Mouse (Mus musculus): ENCODE results near the gene Dhx30. TPM values are rescaled to one million over a fixed set of nuclear protein-coding genes. Genes with fewer than 3 reads are reported as not detected.
A peak's percentile ranks its signal among the peaks of the same experiment; 100 is the strongest.
"Not testable (repeated sequence)": the region's sequence is repeated elsewhere in the genome, so short reads cannot be mapped to it uniquely, and the experiment has no call there.

Dhx30 gene
- polyA plus RNA-seq, 1 experiment from 2014 or later = 206 TPM

- no peak overlapping the region for H3K4me3 ChIP-seq
- H3K27ac ChIP-seq = no peak overlapping the region
- 90% methylated on average over 8 of the region's 8 CpGs for WGBS
- H3K27me3 ChIP-seq = no peaks in the 10 kb centered on the region
- H3K9ac ChIP-seq = no peak overlapping the region
- no peaks in the 10 kb centered on the region for H3K9me3 ChIP-seq (replicated peaks)
- ATAC-seq = no peak
- peaks cover 99% of the 10 kb centered on the region for H3K36me3 ChIP-seq (ENCODE audit: poor library complexity, severe bottlenecking)
- no peak overlapping the region for H3K4me2 ChIP-seq
- H3K4me1 ChIP-seq = no peaks in the 10 kb centered on the region
Measured at GRCm38 (mm10) chr9:110085693-110086092, 31.9 kb downstream of the Dhx30 start.

GRCm38 (mm10) chr9:110084201-110084964 is 33.2 kb downstream of the Dhx30 start:
- no peak overlapping the region for H3K9ac ChIP-seq
- no peaks in the 10 kb centered on the region for H3K4me1 ChIP-seq
- no peaks in the 10 kb centered on the region for H3K27me3 ChIP-seq
- no peak overlapping the region for H3K27ac ChIP-seq
- ATAC-seq = no peak
- no peak overlapping the region for H3K4me2 ChIP-seq
- no peaks in the 10 kb centered on the region for H3K9me3 ChIP-seq (replicated peaks)
- H3K4me3 ChIP-seq = no peak overlapping the region
- H3K36me3 ChIP-seq (ENCODE audit: poor library complexity, severe bottlenecking) = peaks cover 98% of the 10 kb centered on the region
- WGBS = 91% methylated on average over 25 of the region's 25 CpGs

- Histone ChIP-seq H3K4me2 (no peak overlapping the region), H3K36me3 (ENCODE audit: poor library complexity, severe bottlenecking) (peaks cover 91% of the 10 kb centered on the region)
- ATAC-seq = no peak
Measured at GRCm38 (mm10) chr9:110081066-110081465, 36.6 kb downstream of the Dhx30 start.

GRCm38 (mm10) chr9:110076468-110076867 is 41.2 kb downstream of the Dhx30 start:
- 82% methylated on average over 5 of the region's 7 CpGs for WGBS
- not testable (repeated sequence) for ATAC-seq; H3K4me2 ChIP-seq; H3K9me3 ChIP-seq (replicated peaks); H3K4me1 ChIP-seq; H3K27me3 ChIP-seq; H3K27ac ChIP-seq; H3K4me3 ChIP-seq; H3K9ac ChIP-seq
- H3K36me3 ChIP-seq (ENCODE audit: poor library complexity, severe bottlenecking) = peaks cover 81% of the 10 kb centered on the region

More at GRCm38 (mm10) chr9:110081066-110081465, 36.6 kb downstream of the Dhx30 start:
- no peaks in the 10 kb centered on the region for H3K9me3 ChIP-seq (replicated peaks)
- H3K4me1 ChIP-seq = no peaks in the 10 kb centered on the region
- 81% methylated on average over 3 of the region's 3 CpGs for WGBS
- no peak overlapping the region for H3K27ac ChIP-seq
- H3K9ac ChIP-seq = no peak overlapping the region
- no peaks in the 10 kb centered on the region for H3K27me3 ChIP-seq
- no peak overlapping the region for H3K4me3 ChIP-seq

- Histone ChIP-seq H3K27me3 (no peaks in the 10 kb centered on the region), H3K4me2 (no peak overlapping the region), H3K27ac (peak overlapping the region; percentile 31; the same call in 1 of the 2 replicates), H3K4me1 (peaks cover 13% of the 10 kb centered on the region), H3K9me3 (replicated peaks) (no peaks in the 10 kb centered on the region), H3K4me3 (no peak overlapping the region), H3K36me3 (ENCODE audit: poor library complexity, severe bottlenecking) (peaks cover 83% of the 10 kb centered on the region), H3K9ac (no peak overlapping the region)
- peak; percentile 80 for ATAC-seq
- 0% methylated on average over 1 of the region's 1 CpGs for WGBS
Measured at GRCm38 (mm10) chr9:110071843-110072242, 45.8 kb downstream of the Dhx30 start.

GRCm38 (mm10) chr9:110071011-110071410 is 46.6 kb downstream of the Dhx30 start:
- WGBS = 91% methylated on average over 4 of the region's 4 CpGs
- peaks cover 85% of the 10 kb centered on the region for H3K36me3 ChIP-seq (ENCODE audit: poor library complexity, severe bottlenecking)
- H3K9ac ChIP-seq = no peak overlapping the region
- no peak overlapping the region for H3K4me2 ChIP-seq
- H3K4me1 ChIP-seq = peaks cover 13% of the 10 kb centered on the region
- ATAC-seq = no peak
- no peaks in the 10 kb centered on the region for H3K9me3 ChIP-seq (replicated peaks)
- no peak overlapping the region for H3K4me3 ChIP-seq
- H3K27ac ChIP-seq = peak overlapping the region; percentile 8; the same call in 1 of the 2 replicates
- no peaks in the 10 kb centered on the region for H3K27me3 ChIP-seq

GRCm38 (mm10) chr9:110070358-110070757 is 47.3 kb downstream of the Dhx30 start:
- peak; percentile 75 for ATAC-seq
- peaks cover 87% of the 10 kb centered on the region for H3K36me3 ChIP-seq (ENCODE audit: poor library complexity, severe bottlenecking)

GRCm38 (mm10) chr9:110068745-110069144 is 48.9 kb downstream of the Dhx30 start:
- H3K36me3 ChIP-seq (ENCODE audit: poor library complexity, severe bottlenecking) = peaks cover 77% of the 10 kb centered on the region
- WGBS = 91% methylated on average over 6 of the region's 6 CpGs
- no peak overlapping the region for H3K4me2 ChIP-seq
- H3K27me3 ChIP-seq = no peaks in the 10 kb centered on the region
- H3K9ac ChIP-seq = no peak overlapping the region
- H3K27ac ChIP-seq = no peak overlapping the region
- no peak for ATAC-seq
- no peak overlapping the region for H3K4me3 ChIP-seq
- no peaks in the 10 kb centered on the region for H3K9me3 ChIP-seq (replicated peaks)
- peaks cover 13% of the 10 kb centered on the region for H3K4me1 ChIP-seq

More at GRCm38 (mm10) chr9:110070358-110070757, 47.3 kb downstream of the Dhx30 start:
- WGBS = 54% methylated on average over 9 of the region's 9 CpGs
- Histone ChIP-seq H3K9ac (no peak overlapping the region), H3K4me2 (no peak overlapping the region), H3K9me3 (replicated peaks) (no peaks in the 10 kb centered on the region), H3K27ac (peak overlapping the region; percentile 8; the same call in 1 of the 2 replicates), H3K4me3 (no peak overlapping the region), H3K27me3 (no peaks in the 10 kb centered on the region), H3K4me1 (peaks cover 13% of the 10 kb centered on the region)

GRCm38 (mm10) chr9:110064641-110065040 is 53.0 kb downstream of the Dhx30 start:
- ATAC-seq = no peak
- Histone ChIP-seq H3K4me3 (no peak overlapping the region), H3K4me1 (0 out of 2 replicates have a peak, but pooled peaks cover 2% of the 10 kb centered on the region), H3K27ac (no peak overlapping the region), H3K36me3 (ENCODE audit: poor library complexity, severe bottlenecking) (peaks cover 48% of the 10 kb centered on the region), H3K9me3 (replicated peaks) (no peaks in the 10 kb centered on the region), H3K27me3 (no peaks in the 10 kb centered on the region), H3K9ac (no peak overlapping the region), H3K4me2 (no peak overlapping the region)

GRCm38 (mm10) chr9:110062861-110063260 is 54.8 kb downstream of the Dhx30 start:
- Histone ChIP-seq H3K4me3 (no peak overlapping the region), H3K27me3 (no peaks in the 10 kb centered on the region), H3K4me1 (peaks cover 2% of the 10 kb centered on the region; the same call in 1 of the 2 replicates), H3K36me3 (ENCODE audit: poor library complexity, severe bottlenecking) (peaks cover 30% of the 10 kb centered on the region), H3K27ac (no peak overlapping the region), H3K9me3 (replicated peaks) (no peaks in the 10 kb centered on the region), H3K9ac (no peak overlapping the region), H3K4me2 (no peak overlapping the region)
- no peak for ATAC-seq
- WGBS = 88% methylated on average over 6 of the region's 6 CpGs

- H3K36me3 ChIP-seq (ENCODE audit: poor library complexity, severe bottlenecking) = peaks cover 26% of the 10 kb centered on the region
- WGBS = 82% methylated on average over 7 of the region's 7 CpGs
- no peak overlapping the region for H3K9ac ChIP-seq
- no peak for ATAC-seq
- no peaks in the 10 kb centered on the region for H3K9me3 ChIP-seq (replicated peaks)
- H3K27me3 ChIP-seq = no peaks in the 10 kb centered on the region
- H3K4me2 ChIP-seq = no peak overlapping the region
- H3K27ac ChIP-seq = no peak overlapping the region
- H3K4me1 ChIP-seq = peaks cover 2% of the 10 kb centered on the region; the same call in 1 of the 2 replicates
- no peak overlapping the region for H3K4me3 ChIP-seq
Measured at GRCm38 (mm10) chr9:110062405-110062804, 55.2 kb downstream of the Dhx30 start.

- no peak overlapping the region for H3K4me2 ChIP-seq
- no peaks in the 10 kb centered on the region for H3K27me3 ChIP-seq
- H3K27ac ChIP-seq = no peak overlapping the region
- H3K9me3 ChIP-seq (replicated peaks) = no peaks in the 10 kb centered on the region
- peaks cover 15% of the 10 kb centered on the region for H3K4me1 ChIP-seq
- no peak overlapping the region for H3K4me3 ChIP-seq
- WGBS = 52% methylated on average over 2 of the region's 2 CpGs
- no peak overlapping the region for H3K9ac ChIP-seq
- peaks cover 16% of the 10 kb centered on the region for H3K36me3 ChIP-seq (ENCODE audit: poor library complexity, severe bottlenecking)
- no peak for ATAC-seq
Measured at GRCm38 (mm10) chr9:110060761-110061160, 56.9 kb downstream of the Dhx30 start.
